Mouse (Mus musculus): Measurements from ENCODE around the gene Brpf3. TPM values are rescaled to one million over a fixed set of nuclear protein-coding genes. Genes with fewer than 3 reads are reported as not detected.

Brpf3 gene
- polyA plus RNA-seq, 1 experiment, result 134 TPM

DNA sequence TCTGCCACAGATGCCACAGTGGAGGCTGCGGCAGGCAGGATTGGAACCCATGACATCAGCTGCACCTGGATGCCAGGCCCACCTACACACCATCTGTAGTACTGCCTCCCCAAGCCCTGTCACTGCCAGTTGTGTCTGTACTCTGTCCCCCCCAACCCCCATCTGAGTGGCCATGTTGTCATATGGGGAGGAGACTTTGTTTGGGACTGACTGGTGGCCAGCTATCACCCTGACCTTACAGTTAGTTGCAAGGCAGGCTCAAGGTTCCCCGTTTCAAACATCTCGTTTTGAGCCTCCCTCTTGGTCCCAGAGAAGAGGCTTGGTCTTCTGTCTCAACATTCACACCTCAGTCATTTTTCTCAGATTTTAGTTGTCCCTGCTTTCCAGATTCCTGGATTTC lies 21.2 kb upstream of the Brpf3 start:
- H3K4me1 ChIP-seq (ENCODE audit: control insufficient read depth, insufficient read depth, low read length), result peaks cover 6% of the 10 kb centered on the region; the same call in 1 of the 2 replicates
- H3K27me3 ChIP-seq (ENCODE audit: control insufficient read depth, insufficient read depth, low read length), result no peaks in the 10 kb centered on the region
- no peak for TF ChIP-seq CTCF (IDR thresholded peaks at IDR 0.05; ENCODE audit: control insufficient read depth, insufficient read depth, insufficient replicate concordance, low read depth, low read length)
- TF ChIP-seq POLR2A (IDR thresholded peaks at IDR 0.05; ENCODE audit: control insufficient read depth, low read depth, low read length), result no peak
- no peak overlapping the region for H3K4me3 ChIP-seq (ENCODE audit: control insufficient read depth, low read depth, low read length)
- H3K36me3 ChIP-seq (ENCODE audit: control insufficient read depth, insufficient read depth, low read length), result no peaks in the 10 kb centered on the region
- H3K27ac ChIP-seq (ENCODE audit: control insufficient read depth, insufficient read depth, low read depth, low read length), result no peak overlapping the region

- H3K27me3 ChIP-seq (ENCODE audit: control insufficient read depth, insufficient read depth, low read length), result no peaks in the 10 kb centered on the region
- TF ChIP-seq POLR2A (IDR thresholded peaks at IDR 0.05; ENCODE audit: control insufficient read depth, low read depth, low read length) (no peak), CTCF (IDR thresholded peaks at IDR 0.05; ENCODE audit: control insufficient read depth, insufficient read depth, insufficient replicate concordance, low read depth, low read length) (no peak)
- H3K4me1 ChIP-seq (ENCODE audit: control insufficient read depth, insufficient read depth, low read length), result peaks cover 6% of the 10 kb centered on the region; the same call in 1 of the 2 replicates
- H3K27ac ChIP-seq (ENCODE audit: control insufficient read depth, insufficient read depth, low read depth, low read length), result peak overlapping the region; percentile 60
- H3K4me3 ChIP-seq (ENCODE audit: control insufficient read depth, low read depth, low read length), result no peak overlapping the region
- H3K36me3 ChIP-seq (ENCODE audit: control insufficient read depth, insufficient read depth, low read length), result no peaks in the 10 kb centered on the region
Observed at GRCm38 (mm10) chr17:28780836-28781235, 20.1 kb upstream of the Brpf3 start.

DNA sequence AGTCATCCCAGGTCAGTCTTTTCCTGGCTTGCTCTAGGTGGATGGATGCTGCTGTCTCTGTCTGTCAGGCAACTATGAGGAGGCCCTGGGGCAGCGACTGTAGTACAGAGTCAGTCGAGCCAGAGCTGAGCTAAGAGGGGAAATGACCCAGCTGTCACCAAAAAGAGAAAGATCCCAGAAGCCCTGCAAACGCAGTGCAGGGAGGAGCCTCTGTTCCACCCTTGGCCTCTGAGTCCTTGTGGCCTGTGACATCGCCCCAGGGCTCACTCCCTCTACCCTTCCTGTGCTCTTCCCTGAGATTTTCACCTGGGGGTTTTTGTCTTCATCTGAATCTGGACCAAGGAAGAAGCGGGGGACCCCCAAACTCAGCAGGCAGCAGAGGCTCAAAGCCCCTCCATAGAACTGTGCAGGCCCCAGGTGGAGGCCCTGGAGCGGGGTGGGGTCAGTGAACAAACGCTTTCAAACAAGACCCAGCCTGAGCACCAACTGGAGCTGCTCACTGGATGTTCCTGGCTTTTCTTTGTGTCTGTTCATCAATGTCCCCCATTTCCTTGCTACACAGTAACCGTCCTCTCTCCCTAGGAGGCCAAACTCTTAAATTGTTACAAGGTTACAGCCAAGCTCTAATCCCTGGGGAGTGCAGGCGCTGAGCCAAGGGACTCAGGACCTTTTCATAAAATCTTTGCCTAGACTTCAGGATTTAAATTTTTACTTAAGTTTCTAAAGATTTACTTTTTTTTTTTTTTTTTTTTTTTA lies 19.4 kb upstream of the Brpf3 start:
- Histone ChIP-seq H3K27ac (ENCODE audit: control insufficient read depth, insufficient read depth, low read depth, low read length) (peak overlapping the region; percentile 60), H3K27me3 (ENCODE audit: control insufficient read depth, insufficient read depth, low read length) (no peaks in the 10 kb centered on the region), H3K4me1 (ENCODE audit: control insufficient read depth, insufficient read depth, low read length) (peaks cover 6% of the 10 kb centered on the region; the same call in 1 of the 2 replicates), H3K4me3 (ENCODE audit: control insufficient read depth, low read depth, low read length) (no peak overlapping the region), H3K36me3 (ENCODE audit: control insufficient read depth, insufficient read depth, low read length) (no peaks in the 10 kb centered on the region)
- no peak for TF ChIP-seq CTCF (IDR thresholded peaks at IDR 0.05; ENCODE audit: control insufficient read depth, insufficient read depth, insufficient replicate concordance, low read depth, low read length)
- no peak for TF ChIP-seq POLR2A (IDR thresholded peaks at IDR 0.05; ENCODE audit: control insufficient read depth, low read depth, low read length)

GRCm38 (mm10) chr17:28785036-28785435 lies 15.9 kb upstream of the Brpf3 start:
- Histone ChIP-seq H3K27ac (ENCODE audit: control insufficient read depth, insufficient read depth, low read depth, low read length) (no peak overlapping the region), H3K4me1 (ENCODE audit: control insufficient read depth, insufficient read depth, low read length) (peaks cover 6% of the 10 kb centered on the region; the same call in 1 of the 2 replicates), H3K36me3 (ENCODE audit: control insufficient read depth, insufficient read depth, low read length) (no peaks in the 10 kb centered on the region), H3K27me3 (ENCODE audit: control insufficient read depth, insufficient read depth, low read length) (no peaks in the 10 kb centered on the region), H3K4me3 (ENCODE audit: control insufficient read depth, low read depth, low read length) (no peak overlapping the region)
- TF ChIP-seq POLR2A (IDR thresholded peaks at IDR 0.05; ENCODE audit: control insufficient read depth, low read depth, low read length) (no peak), CTCF (IDR thresholded peaks at IDR 0.05; ENCODE audit: control insufficient read depth, insufficient read depth, insufficient replicate concordance, low read depth, low read length) (no peak)

DNA sequence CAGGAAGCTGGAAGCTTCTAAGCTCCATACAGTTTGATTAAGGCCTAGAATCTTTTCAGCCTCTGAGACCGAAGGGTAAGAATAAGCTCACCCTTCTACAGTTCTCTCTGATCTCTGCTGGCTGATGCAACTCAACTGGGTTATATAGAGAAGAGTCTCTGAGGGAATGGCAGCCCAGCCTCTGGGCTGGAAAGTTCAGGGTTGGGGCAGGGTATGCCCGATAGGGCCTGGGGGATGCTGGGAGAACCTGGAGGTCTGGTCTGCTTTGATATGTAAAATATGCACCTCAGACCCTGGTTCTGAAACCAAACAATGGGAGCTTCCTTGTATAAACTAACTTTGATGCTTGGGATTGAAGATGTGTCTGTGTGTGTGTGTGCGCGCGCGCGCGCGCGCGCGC lies 13.4 kb upstream of the Brpf3 start:
- H3K36me3 ChIP-seq (ENCODE audit: control insufficient read depth, insufficient read depth, low read length), result no peaks in the 10 kb centered on the region
- no peaks in the 10 kb centered on the region for H3K4me1 ChIP-seq (ENCODE audit: control insufficient read depth, insufficient read depth, low read length)
- H3K4me3 ChIP-seq (ENCODE audit: control insufficient read depth, low read depth, low read length), result no peak overlapping the region
- no peaks in the 10 kb centered on the region for H3K27me3 ChIP-seq (ENCODE audit: control insufficient read depth, insufficient read depth, low read length)
- H3K27ac ChIP-seq (ENCODE audit: control insufficient read depth, insufficient read depth, low read depth, low read length), result no peak overlapping the region
- TF ChIP-seq CTCF (IDR thresholded peaks at IDR 0.05; ENCODE audit: control insufficient read depth, insufficient read depth, insufficient replicate concordance, low read depth, low read length), result no peak
- TF ChIP-seq POLR2A (IDR thresholded peaks at IDR 0.05; ENCODE audit: control insufficient read depth, low read depth, low read length), result no peak

DNA sequence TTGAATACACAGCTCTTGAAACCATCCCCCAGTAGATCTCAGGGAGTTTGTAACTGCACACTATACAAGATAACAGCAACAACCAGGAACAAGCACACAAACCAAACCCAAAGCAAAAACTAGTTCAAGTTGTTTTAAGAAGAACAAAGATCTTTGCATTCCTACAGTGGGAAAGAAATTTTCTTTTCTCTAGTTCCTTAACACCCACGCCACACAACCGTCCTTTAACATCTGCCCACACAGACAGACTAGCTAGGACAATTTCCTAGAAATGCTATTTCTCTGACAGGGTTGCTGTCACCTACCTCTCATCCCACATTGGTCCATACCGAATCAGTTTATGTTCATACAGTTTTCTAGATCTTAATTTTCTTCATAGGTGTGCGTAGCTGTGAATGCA lies 3.9 kb upstream of the Brpf3 start:
- H3K27ac ChIP-seq (ENCODE audit: control insufficient read depth, insufficient read depth, low read depth, low read length), result no peak overlapping the region
- peaks cover 7% of the 10 kb centered on the region for H3K4me1 ChIP-seq (ENCODE audit: control insufficient read depth, insufficient read depth, low read length)
- H3K36me3 ChIP-seq (ENCODE audit: control insufficient read depth, insufficient read depth, low read length), result no peaks in the 10 kb centered on the region
- no peak overlapping the region for H3K4me3 ChIP-seq (ENCODE audit: control insufficient read depth, low read depth, low read length)
- H3K27me3 ChIP-seq (ENCODE audit: control insufficient read depth, insufficient read depth, low read length), result no peaks in the 10 kb centered on the region
- TF ChIP-seq CTCF (IDR thresholded peaks at IDR 0.05; ENCODE audit: control insufficient read depth, insufficient read depth, insufficient replicate concordance, low read depth, low read length), result no peak
- no peak for TF ChIP-seq POLR2A (IDR thresholded peaks at IDR 0.05; ENCODE audit: control insufficient read depth, low read depth, low read length)

DNA sequence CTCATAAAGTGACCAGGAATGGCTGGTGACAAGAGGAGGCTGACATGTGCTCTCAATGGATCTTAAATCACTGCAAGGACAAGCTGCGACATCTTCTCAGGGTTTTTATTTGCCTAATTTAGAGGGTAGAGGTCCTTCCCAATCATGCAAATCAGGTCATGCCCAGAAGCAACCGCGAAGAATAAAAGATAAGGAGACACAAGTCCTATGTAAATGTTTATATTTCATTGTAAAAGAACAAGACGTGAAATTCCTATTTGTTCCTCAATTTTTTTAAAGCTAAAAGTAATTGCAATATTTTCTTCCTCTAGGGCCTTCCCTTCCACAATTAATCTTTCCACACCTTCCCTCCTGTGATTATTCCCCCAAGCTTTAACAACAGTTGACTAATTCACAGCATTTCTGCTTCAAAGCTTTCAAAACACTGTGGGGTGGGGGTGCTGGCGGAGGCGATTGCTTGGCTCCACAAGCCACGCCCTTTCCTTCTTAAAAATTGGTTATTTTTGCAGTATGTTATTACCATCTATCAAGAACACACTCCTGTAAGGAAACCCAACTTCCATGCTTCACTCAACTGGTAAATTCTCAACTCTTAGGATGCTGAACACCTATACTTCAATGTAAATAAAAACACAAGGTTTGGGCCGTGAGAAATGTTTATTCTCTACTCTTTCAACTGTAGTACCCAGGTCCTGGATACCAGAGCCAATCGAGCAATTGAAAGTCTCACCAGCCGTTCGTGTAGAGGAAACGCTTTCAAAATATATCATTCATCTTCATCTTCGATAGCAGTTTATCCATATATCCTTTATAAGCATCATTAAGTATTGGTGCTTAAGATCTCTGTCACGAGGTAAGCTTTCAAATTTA lies 1.4 kb upstream of the Brpf3 start:
- no peak for TF ChIP-seq POLR2A (IDR thresholded peaks at IDR 0.05; ENCODE audit: control insufficient read depth, low read depth, low read length)
- TF ChIP-seq CTCF (IDR thresholded peaks at IDR 0.05; ENCODE audit: control insufficient read depth, insufficient read depth, insufficient replicate concordance, low read depth, low read length), result no peak
- no peak overlapping the region for H3K4me3 ChIP-seq (ENCODE audit: control insufficient read depth, low read depth, low read length)
- no peaks in the 10 kb centered on the region for H3K36me3 ChIP-seq (ENCODE audit: control insufficient read depth, insufficient read depth, low read length)
- H3K27me3 ChIP-seq (ENCODE audit: control insufficient read depth, insufficient read depth, low read length), result no peaks in the 10 kb centered on the region
- no peak overlapping the region for H3K27ac ChIP-seq (ENCODE audit: control insufficient read depth, insufficient read depth, low read depth, low read length)
- peaks cover 13% of the 10 kb centered on the region for H3K4me1 ChIP-seq (ENCODE audit: control insufficient read depth, insufficient read depth, low read length)
